Mouse (Mus musculus) forelimb bud, embryonic 11.5 days (tissue): Measurements from ENCODE around the gene Slc39a11.

Source experiments
- DNase-seq: peaks from one replicate; pipeline ENCODE4 v3.0.0-alpha.2; 2012; ENCODE audit warnings: low read depth, low spot score

The Slc39a11 gene

DNA sequence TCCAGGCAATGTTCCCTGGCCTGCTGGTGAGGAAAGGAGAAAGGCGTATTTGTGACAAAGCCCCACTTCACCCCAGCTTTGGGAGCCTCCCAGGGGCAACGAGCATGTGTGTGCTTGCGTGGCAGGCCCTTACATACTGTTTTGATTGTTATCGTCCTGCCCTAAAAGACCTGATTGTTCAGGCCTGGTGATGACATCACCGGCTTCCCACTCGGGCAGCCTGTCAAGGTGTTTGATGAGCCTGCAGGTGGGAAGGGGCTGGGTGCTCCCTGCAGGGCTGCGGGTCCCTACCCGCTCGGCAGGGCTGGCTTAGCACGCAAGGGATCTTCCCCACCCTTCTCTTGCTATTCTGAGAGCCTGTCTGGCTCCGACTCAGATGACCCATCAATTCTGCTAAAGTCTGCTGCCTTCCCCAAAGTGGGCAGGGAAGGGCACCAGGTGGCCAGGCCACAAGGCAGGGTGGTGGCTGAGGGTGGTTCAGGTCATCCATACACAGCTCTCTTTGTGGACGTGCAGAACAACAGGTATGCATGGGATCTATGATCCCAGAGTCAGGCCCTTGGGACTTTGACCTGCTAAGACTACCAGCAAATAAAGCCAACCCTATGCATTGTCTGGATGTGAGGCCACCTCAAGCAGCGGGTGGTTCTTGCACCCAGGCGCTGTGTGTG, 390.0 kb downstream of the Slc39a11 start:
- peak; percentile 40 for DNase-seq

GRCm38 (mm10) chr11:113258016-113258415, 391.9 kb downstream of the Slc39a11 start:
- no peak for DNase-seq

DNA sequence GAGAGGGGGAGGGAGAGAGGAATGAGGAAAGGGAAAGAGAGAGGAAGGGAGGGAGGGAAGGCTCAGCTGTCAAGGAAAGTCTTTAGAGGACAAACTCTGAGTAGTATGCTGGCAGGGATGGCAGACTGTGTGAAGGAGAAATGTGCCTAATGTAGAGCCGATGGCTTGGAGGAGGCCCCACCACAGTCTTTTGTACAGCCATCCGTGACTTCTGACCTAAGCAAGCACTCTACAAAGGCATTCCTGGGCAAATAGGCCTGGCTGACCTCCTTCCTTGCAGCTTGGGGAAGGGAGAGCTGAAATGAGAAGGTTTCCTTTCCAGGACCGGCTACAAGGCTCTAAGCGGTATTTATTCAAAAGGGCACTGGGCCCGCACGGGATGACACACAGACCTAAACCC, 395.2 kb downstream of the Slc39a11 start:
- DNase-seq: no peak

DNA sequence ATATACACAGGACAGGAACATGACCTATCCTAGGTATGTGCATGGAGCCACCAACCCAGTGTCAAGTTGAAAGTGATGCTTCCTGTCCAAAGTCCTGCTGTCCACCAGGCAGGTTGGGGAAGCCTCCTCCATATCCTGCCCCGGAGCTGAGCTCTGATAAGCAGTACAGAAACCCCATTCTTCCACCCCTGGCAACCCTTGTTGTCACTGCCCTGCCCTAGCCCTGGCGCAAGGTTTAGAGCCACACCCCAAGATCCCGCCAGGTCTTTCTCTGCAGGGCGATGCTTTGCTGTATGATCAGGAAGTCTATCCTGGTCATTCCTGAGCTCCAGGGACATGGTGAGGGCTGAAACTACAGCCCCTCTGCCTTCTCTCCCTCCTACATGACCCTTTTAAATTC, 396.7 kb downstream of the Slc39a11 start:
- no peak for DNase-seq

DNA sequence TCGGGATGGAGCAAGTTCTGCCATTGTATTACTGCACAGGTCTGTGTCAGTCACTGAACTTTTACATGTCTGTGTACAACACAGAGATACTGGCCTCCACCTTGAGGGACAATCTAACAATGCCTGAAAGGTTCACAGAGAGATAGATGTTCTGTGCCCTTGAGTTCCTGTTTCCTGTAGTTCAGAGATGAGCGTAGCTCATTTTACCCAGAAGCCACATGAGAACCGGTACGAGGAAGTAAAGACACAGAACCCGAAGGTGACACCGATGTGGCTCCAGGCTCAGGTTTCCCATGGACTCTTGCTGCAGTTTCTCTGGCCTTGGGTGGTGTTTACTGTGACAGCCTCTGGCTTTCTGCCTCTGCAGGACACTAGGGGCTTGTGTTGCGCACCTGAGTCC, 398.7 kb downstream of the Slc39a11 start:
- no peak for DNase-seq

- DNase-seq: no peak
Observed at GRCm38 (mm10) chr11:113246475-113246874, 403.4 kb downstream of the Slc39a11 start.

DNA sequence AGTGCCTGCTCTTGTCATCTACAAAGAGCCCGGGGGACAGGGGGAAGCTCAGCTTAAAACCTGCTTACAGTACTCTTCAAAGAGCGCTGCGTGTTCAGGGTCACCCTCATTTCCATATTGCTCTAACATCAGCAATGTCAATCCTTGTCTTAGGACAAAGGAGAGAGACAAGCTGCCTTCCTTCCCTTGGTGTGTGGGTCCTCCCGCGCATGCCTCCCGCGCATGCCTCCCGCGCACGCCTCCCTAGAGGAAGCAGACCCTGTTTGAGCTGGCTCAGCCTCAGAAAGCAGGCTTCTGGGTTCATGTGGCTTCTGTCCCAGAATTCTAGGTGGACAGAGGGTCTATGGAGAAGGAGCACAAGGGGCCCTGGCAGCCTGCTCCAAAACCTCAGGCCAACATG, 404.2 kb downstream of the Slc39a11 start:
- DNase-seq: no peak

GRCm38 (mm10) chr11:113234432-113234831, 415.4 kb downstream of the Slc39a11 start:
- DNase-seq: no peak

- peak; percentile 51 for DNase-seq
Observed at GRCm38 (mm10) chr11:113232049-113232448, 417.8 kb downstream of the Slc39a11 start.

DNA sequence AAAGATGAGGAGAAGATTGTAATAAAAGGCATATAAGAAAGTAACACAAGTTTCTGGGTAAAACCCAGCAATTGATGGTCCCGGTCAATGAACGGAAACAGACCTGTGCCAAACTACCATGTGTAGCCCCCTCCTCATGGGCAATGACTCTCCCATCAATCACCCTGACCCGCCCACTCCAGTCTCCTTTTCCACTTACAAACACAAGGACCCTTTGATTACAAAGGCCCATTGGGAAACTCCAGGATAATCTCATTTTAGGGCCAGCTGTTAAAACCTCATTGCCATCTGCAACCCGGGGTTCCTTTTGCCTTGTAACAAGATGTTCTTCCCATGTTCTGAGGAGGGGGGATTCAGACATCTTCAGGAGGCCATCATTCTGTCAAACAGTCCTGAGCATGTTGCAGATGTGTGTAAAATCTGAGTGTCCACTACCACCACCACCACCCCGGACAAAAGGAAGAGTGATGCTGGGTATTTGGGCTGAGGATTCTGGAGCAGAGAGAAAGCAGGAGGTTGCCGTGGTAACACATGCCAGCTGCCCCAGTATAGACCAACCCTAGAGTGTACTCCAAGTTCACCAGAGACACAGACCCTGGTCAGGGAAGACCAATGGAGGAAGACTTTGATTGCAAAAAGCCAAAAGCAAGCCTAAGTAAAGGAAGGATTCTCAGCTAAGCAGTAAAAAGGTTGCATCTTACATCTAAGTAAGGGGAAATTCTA, 419.3 kb downstream of the Slc39a11 start:
- DNase-seq: peak; percentile 27

- DNase-seq: no peak
Observed at GRCm38 (mm10) chr11:113225748-113226147, 424.1 kb downstream of the Slc39a11 start.

GRCm38 (mm10) chr11:113223756-113224323, 426.0 kb downstream of the Slc39a11 start:
- DNase-seq: no peak

DNA sequence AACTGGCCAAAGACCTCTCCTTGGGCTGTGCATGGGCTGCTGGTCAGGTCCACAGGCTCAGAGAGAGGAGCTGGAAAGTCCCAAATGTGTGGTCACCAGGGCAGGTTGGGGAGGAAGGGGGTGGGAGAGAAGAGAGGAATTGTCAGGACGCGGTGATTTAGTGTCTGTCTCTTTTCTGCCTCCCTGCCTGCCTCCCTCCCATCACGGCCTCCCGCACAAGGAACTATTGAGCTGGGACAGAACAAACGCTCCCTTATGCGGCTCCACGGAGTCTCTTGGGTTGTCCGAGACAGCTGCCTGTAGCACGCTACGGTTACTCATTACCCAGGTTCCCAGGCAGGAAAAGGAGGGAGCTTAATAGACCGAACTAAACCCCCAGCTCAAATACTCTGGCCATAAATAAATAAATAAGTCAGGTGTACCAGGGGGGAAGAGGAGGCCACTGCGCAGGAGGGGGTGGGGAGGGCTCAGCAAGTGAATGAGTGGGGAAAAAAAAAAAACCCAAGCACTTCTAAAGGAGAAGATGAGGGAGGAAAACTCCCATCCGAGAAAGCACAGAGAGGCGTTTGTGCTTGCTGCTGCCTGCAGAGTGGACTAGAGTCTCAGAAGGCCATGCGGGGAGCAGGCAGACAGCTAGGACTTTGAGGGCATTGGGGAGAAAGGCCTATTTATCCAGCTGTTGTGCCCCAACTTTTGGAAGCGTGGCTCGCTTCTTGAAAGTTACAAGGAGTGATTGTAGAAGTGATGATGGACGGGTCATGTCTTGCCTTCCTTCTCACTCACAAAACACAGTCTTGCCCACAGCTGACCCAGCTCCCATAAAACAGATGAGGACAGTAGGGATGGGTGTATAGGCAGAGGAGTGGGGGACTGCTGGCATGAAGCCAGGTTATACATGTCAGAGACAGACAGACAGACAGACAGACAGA, 428.3 kb downstream of the Slc39a11 start:
- DNase-seq: peak; percentile 66

DNA sequence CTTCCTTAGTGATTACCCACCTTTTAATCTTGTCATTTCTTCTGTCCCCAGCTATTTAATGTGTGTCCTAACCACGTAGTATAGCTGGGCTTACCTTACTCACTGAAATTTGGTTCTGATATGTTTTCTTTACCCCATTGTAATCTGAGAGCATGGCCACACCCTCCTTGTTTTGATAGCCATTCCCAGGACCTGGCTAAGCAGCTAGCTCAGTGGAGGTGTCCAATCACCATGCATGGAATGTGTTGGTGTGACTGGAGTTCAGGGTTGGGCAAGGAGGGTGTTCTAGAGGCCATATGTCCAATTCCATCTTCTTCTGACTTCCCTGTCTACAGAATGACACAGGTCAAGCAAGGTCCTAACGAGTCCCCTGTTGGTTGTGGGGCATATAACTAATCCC, 429.2 kb downstream of the Slc39a11 start:
- no peak for DNase-seq

DNA sequence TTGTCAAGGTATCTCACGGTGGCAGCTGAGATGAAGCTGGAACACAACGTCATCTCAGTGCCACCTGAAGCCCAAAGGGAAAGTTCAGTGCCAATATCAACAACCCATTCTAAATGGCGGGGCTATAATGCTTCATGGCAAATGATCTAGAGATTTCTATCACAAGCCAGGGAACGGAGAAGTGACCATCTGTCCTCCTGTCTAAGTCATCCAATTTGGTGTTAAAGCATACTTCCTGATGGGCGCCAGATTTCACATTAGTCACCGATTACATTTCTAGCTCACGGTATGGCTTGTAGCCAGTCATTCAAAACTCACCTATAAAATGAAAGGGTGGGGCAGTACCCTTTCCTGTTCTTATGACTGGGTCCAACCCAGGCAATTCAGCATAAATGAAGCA, 435.1 kb downstream of the Slc39a11 start:
- DNase-seq: no peak

DNA sequence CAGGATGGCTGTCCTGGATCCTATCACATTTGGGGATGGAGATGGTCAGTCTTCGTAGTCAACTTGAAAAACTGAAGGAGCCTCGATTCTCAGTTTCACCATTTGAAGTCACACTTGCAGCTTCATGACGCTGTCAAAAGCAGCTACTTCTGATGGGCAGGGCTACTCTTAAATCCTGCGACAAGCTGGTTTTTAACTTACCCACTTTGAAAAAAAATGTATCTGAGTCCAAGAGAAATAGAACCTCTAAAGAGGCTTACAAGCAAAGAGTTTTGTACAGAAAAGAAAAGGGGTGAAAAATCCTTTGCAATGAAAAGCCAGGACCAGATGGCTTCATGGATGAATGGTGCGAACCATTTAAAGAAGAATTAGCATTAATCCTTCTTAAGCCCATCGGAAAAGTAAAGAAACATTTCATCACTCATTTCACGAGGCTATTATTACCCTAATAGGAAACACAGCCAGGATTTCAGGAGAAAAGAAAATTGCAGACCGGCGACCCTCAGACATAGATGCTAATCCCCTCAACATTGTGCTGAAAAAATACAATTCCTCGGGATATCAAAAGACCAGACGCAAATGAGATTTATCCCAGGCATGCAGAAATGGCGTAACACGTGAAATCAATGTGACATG, 437.4 kb downstream of the Slc39a11 start:
- no peak for DNase-seq

DNA sequence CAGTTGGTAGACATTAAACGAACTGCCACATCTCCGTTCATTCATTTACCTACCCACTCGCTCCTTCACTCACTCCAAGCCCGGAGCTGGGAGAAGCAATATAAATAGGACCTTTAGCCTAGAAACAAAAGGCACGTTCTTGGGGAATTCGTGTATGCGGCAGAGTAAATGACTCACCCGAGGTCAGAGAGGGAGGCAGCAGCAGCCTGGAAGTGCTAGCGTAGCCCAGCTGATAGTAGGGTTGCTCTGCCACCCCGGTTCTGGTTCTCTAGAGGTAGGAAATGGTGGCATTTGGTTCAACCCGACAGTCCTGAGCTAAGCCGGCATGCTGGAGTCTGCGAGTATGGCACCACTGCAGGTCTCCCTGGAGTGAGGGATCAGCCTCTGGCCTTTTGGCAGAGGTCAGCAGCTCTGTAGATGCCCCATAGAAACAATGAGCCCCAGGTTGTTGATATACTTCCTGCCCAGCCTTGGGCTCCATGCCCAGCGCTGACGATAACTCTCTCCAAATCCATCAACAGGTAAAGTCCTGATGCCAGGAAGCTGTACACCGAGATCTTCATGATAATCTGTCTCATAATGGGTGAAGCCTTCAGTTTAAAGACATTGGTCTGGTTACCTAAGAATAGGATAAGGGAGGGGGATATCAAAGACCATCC, 440.5 kb downstream of the Slc39a11 start:
- DNase-seq: no peak

DNA sequence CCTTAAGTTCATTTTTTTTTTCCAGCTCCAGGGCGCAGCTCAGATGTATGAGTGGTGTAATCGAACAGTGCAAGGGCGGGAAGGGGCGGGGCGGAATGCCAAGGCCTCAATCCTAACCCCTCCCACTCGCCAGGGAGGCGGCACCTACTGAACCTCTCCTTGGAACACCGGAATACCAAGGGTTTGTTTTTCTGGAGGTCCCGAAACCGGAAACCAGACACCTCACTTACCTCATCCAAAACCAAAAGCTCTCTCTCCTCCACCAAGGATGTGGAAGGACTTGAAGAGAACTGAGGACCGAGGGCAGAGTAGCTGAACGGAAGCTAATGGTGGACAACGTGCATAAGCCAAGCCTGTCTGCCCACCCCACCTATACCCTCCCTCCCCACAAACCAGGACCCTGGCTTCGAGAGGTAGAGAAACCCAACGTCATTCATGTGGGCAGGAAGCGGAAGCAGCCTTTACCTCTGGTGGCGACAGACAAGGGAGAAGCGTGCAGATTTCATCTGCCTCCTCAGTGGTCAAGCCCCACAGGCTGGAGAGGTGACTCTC, 441.3 kb downstream of the Slc39a11 start:
- no peak for DNase-seq

DNA sequence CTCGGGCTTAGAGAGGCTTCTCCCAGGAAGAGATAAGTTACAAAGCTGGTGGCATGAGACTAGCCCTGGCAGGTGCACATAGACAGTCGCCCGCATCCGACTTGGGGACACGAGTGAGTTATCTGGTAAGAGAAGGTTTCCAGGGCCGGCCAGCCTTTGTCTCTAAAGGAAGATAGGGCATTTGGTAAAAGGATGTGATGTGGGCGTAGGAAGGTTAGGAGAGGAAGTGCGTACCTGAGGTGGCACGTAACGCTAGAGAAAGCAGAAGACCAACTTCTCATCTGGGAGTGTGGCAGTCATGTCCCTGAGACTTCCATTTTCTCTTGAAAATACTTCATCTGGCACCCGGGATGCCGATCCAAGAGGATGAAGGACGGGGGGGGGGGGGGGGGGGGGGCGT, 441.9 kb downstream of the Slc39a11 start:
- DNase-seq: no peak

GRCm38 (mm10) chr11:113206099-113206498, 443.8 kb downstream of the Slc39a11 start:
- no peak for DNase-seq

GRCm38 (mm10) chr11:113203008-113203407, 446.9 kb downstream of the Slc39a11 start:
- no peak for DNase-seq
